Mouse (Mus musculus) right cerebral cortex, adult 2 months (tissue): ENCODE measurements around the gene Itprip.

Source experiments
- DNase-seq, 2 experiments: peaks; one replicate each; pipeline ENCODE4 v3.0.0; 2021 to 2022; ENCODE audit warnings: low spot score in 2 of 2

Itprip gene

GRCm38 (mm10) chr19:47919126-47919965 is at the start of gene Itprip, which contains the start of gene Cfap43:
Gene Itprip, minus strand, starts transcription at chr19:47919299.
Gene Cfap43, minus strand, starts transcription at chr19:47919287.
- DNase-seq: peak; percentile 58 to 67

- no peak for DNase-seq
Measured at GRCm38 (mm10) chr19:47958181-47958580, 39.1 kb upstream of the Itprip start.

- DNase-seq: no peak
Measured at GRCm38 (mm10) chr19:47953169-47953568, 34.1 kb upstream of the Itprip start.

GRCm38 (mm10) chr19:47950946-47951345 is 31.8 kb upstream of the Itprip start:
- no peak for DNase-seq

- no peak for DNase-seq
Measured at GRCm38 (mm10) chr19:47946821-47947465, 27.8 kb upstream of the Itprip start.

- peak in 1 of 2 experiments; percentile 11 for DNase-seq
Measured at GRCm38 (mm10) chr19:47939361-47939760, 20.3 kb upstream of the Itprip start.

- DNase-seq: peak; percentile 43 to 59
Measured at GRCm38 (mm10) chr19:47937443-47938406, 18.6 kb upstream of the Itprip start, which contains the start of gene Cfap58. Gene Cfap58, plus strand, starts transcription at chr19:47937675.

- no peak for DNase-seq
Measured at GRCm38 (mm10) chr19:47936938-47937337, 17.8 kb upstream of the Itprip start.

- DNase-seq: no peak
Measured at GRCm38 (mm10) chr19:47936490-47936889, 17.4 kb upstream of the Itprip start.

- DNase-seq: no peak
Measured at GRCm38 (mm10) chr19:47935530-47935929, 16.4 kb upstream of the Itprip start.

GRCm38 (mm10) chr19:47934636-47935238 is 15.6 kb upstream of the Itprip start:
- DNase-seq: no peak

GRCm38 (mm10) chr19:47934146-47934545 is 15.0 kb upstream of the Itprip start:
- no peak for DNase-seq

GRCm38 (mm10) chr19:47931982-47932638 is 13.0 kb upstream of the Itprip start:
- DNase-seq: peak in 1 of 2 experiments; percentile 24

GRCm38 (mm10) chr19:47929043-47929442 is 9.9 kb upstream of the Itprip start:
- DNase-seq: no peak

GRCm38 (mm10) chr19:47927032-47927431 is 7.9 kb upstream of the Itprip start:
- DNase-seq: no peak

GRCm38 (mm10) chr19:47925819-47926218 is 6.7 kb upstream of the Itprip start:
- no peak for DNase-seq

GRCm38 (mm10) chr19:47919966-47920375 is 872 bp upstream of the Itprip start:
- no peak for DNase-seq

GRCm38 (mm10) chr19:47918455-47919101 is 521 bp downstream of the Itprip start:
- no peak for DNase-seq

GRCm38 (mm10) chr19:47918016-47918415 is 1.1 kb downstream of the Itprip start:
- DNase-seq: no peak

GRCm38 (mm10) chr19:47917396-47917795 is 1.7 kb downstream of the Itprip start:
- no peak for DNase-seq
